Mouse (Mus musculus): Measurements from ENCODE around the gene Chmp4b. TPM values are rescaled to one million over a fixed set of nuclear protein-coding genes. Genes with fewer than 3 reads are reported as not detected.

The Chmp4b gene
- polyA plus RNA-seq, 1 experiment = 356 TPM

DNA sequence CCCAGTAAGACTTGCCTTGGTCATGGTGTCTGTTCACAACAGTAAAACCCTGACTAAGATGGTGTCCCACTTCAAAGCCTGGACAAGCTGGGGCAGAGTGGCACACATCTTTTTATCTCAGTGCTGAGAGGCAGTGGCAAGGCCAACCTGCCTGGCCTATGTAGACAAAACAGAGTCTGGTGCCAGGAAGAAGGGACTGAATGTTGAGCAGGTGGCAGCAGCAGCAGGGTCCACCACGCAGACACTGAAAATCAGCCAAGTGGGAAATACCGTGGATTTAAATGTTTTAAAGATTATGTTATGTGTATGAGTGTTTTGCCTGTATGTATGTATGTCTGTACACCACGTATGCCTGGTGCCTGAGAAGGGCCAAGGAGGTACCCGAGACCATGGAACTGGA, 47.9 kb downstream of the Chmp4b start:
- TF ChIP-seq CTCF (IDR thresholded peaks at IDR 0.05; ENCODE audit: borderline replicate concordance, insufficient read depth, low read depth, low read length) (no peak), POLR2A (IDR thresholded peaks at IDR 0.05; ENCODE audit: borderline replicate concordance, insufficient read depth, low read length) (no peak)
- H3K27ac ChIP-seq (ENCODE audit: insufficient read depth, low read length) = no peak overlapping the region
- no peaks in the 10 kb centered on the region for H3K27me3 ChIP-seq (ENCODE audit: control insufficient read depth, insufficient read depth, low read length)
- DNase-seq = no peak
- H3K4me1 ChIP-seq (ENCODE audit: control insufficient read depth, insufficient read depth, low read length) = no peaks in the 10 kb centered on the region
- WGBS = 53% methylated on average over 4 of the region's 4 CpGs
- H3K4me3 ChIP-seq (replicated peaks; ENCODE audit: insufficient read depth, low read depth, low read length) = no peak overlapping the region

DNA sequence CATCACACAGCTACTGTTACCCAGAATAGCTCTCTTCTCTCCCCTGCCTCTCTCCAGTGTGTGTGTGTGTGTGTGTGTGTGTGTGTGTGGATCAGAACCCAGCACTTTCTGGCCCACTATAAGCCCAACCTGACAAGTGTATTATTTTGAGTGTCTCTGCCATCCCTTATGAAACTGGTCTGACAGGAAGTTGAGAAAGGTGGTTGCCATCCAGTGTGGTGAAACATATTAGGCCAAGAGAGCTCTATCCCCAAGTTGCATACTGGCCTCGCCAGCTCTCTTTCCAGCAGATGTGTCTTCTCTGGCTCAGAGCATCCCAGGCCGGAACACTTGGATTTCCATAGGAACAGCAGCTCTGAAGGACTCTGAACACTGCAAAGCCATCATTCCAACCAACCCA, 48.7 kb downstream of the Chmp4b start:
- Histone ChIP-seq H3K27ac (ENCODE audit: insufficient read depth, low read length) (no peak overlapping the region), H3K4me3 (replicated peaks; ENCODE audit: insufficient read depth, low read depth, low read length) (no peak overlapping the region), H3K27me3 (ENCODE audit: control insufficient read depth, insufficient read depth, low read length) (no peaks in the 10 kb centered on the region), H3K4me1 (ENCODE audit: control insufficient read depth, insufficient read depth, low read length) (no peaks in the 10 kb centered on the region)
- WGBS = 97% methylated on average over 2 of the region's 2 CpGs
- no peak for TF ChIP-seq CTCF (IDR thresholded peaks at IDR 0.05; ENCODE audit: borderline replicate concordance, insufficient read depth, low read depth, low read length)
- no peak for DNase-seq

DNA sequence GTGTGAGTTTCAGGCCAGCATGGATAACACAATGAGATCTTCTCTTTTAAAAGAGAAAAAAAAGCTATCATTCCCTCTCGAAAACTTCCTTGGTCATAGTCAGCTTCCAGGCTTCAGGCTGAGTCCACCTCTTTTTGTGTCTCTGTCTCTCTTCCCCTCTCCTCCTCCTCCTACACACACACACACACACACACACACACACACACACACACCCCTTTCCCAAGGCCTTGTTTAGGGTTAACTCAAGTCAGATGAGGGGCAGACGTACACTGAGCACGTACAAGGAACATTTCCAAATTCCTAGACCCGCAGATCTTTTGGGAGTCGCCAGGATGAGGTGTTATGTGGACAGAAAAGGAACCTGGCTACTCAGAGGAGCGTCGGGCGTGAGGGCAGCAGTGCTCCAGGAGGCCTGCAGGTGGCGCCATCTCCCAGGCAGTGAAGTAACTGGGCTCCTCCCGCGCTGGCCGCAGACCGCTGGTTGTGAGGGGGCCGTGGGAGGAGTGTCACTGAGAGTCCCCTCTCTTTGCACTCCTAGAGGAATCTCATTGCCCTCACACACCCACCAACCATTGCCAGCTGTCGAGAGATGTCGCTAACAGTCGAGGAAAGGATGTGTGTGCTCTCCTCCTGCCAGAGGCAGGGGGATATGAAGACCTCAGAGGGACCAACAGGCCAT, 51.3 kb downstream of the Chmp4b start:
- no peak overlapping the region for H3K27ac ChIP-seq (ENCODE audit: insufficient read depth, low read length)
- no peaks in the 10 kb centered on the region for H3K27me3 ChIP-seq (ENCODE audit: control insufficient read depth, insufficient read depth, low read length)
- H3K4me3 ChIP-seq (replicated peaks; ENCODE audit: insufficient read depth, low read depth, low read length) = peak overlapping the region; percentile 40
- H3K4me1 ChIP-seq (ENCODE audit: control insufficient read depth, insufficient read depth, low read length) = peaks cover 19% of the 10 kb centered on the region
- 5% methylated on average over 17 of the region's 17 CpGs for WGBS
- TF ChIP-seq CTCF (IDR thresholded peaks at IDR 0.05; ENCODE audit: borderline replicate concordance, insufficient read depth, low read depth, low read length) = peak; percentile 97
- no peak for TF ChIP-seq POLR2A (IDR thresholded peaks at IDR 0.05; ENCODE audit: borderline replicate concordance, insufficient read depth, low read length)
- DNase-seq = peak; percentile 69 to 80

DNA sequence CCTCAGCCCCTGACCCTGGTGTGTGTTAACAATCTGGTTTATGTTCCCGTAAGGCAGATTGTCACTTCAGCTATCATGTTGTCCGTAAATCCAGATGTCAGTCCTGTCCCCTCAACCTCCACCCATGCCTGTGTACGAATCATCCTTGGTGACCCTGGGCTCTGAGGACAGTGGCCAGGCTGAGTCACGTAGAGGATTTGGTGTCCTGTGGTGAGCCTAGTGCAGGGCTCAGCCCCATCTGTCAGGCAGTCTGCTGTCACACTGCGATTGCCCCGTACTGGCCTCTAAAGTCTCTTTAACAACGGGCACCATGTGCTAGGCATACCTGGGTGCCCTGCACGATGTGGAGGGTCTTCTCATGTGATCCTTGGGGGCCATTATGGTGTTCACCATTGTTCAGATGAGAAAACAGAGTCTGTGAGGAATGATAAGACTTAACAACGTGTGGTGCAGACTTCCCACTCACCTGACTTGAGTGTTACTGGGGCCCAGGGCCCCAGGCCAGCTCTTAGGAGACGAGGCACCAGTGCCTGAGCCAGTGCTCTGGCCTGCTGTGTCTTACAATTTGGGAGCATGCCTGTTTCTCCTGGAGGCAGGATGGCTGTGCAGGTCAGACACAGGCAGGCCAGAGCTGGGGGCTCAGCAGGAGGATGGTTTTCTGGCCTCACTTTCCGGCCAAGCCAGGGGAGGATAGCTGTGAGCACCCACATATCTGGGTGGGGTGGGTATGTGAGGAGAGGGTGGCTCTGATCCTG, 55.2 kb downstream of the Chmp4b start:
- TF ChIP-seq CTCF (IDR thresholded peaks at IDR 0.05; ENCODE audit: borderline replicate concordance, insufficient read depth, low read depth, low read length) (no peak), POLR2A (IDR thresholded peaks at IDR 0.05; ENCODE audit: borderline replicate concordance, insufficient read depth, low read length) (no peak)
- 22% methylated on average over 11 of the region's 11 CpGs for WGBS
- no peak overlapping the region for H3K27ac ChIP-seq (ENCODE audit: insufficient read depth, low read length)
- H3K4me1 ChIP-seq (ENCODE audit: control insufficient read depth, insufficient read depth, low read length) = peaks cover 33% of the 10 kb centered on the region
- no peaks in the 10 kb centered on the region for H3K27me3 ChIP-seq (ENCODE audit: control insufficient read depth, insufficient read depth, low read length)
- peak; percentile 78 to 85 for DNase-seq
- no peak overlapping the region for H3K4me3 ChIP-seq (replicated peaks; ENCODE audit: insufficient read depth, low read depth, low read length)

DNA sequence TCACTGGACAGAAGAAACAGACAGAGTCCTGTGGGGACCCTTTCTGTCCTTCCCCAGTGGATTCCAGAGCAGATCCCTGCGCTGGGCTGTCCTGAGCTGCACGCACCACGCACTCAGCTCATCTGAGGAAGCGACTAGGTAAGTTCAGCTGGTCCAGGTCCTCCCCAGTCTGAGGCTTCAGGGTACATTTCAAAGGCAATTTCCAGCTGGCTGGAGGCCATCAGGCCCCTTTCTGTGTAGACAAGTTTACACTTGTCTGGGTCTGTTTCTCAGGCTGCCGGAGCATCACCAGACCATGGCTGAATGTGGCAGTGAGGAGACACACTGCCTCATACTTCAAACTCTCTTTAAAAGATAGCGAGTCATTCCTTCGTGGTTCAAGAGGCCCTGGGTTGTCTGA, 55.8 kb downstream of the Chmp4b start:
- 83% methylated on average over 7 of the region's 7 CpGs for WGBS

DNA sequence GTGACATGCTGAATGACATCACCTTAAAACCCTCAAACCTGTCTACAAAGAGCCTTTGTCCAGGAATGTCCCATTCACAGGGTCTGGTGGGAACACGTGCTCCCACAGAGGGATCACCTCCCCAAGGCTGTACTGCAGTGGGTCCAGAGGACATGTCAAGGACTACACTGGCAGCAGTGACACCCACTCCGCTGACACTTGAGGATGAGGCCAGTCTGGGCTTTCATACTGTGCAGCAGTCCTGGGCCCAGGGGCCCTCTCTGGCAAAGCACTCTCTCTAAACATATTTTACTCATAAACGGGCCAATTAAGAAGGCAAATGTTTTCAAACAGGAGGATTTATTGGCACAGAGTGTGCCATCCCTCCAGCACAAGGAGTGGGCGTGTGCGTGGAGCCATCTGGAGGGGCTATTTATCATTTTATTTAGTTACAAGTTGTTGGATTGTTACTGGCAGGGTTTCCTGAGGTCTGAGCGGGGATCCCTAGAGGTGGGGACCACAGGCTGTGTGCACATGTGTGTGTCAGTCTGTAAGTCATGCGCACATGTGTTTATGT, 56.4 kb downstream of the Chmp4b start:
- peak; percentile 36 to 43 for DNase-seq
- WGBS = 42% methylated on average over 7 of the region's 7 CpGs

More for the DNA sequence above, 55.8 kb downstream of the Chmp4b start:
- no peak overlapping the region for H3K4me3 ChIP-seq (replicated peaks; ENCODE audit: insufficient read depth, low read depth, low read length)
- H3K27me3 ChIP-seq (ENCODE audit: control insufficient read depth, insufficient read depth, low read length) = no peaks in the 10 kb centered on the region
- TF ChIP-seq CTCF (IDR thresholded peaks at IDR 0.05; ENCODE audit: borderline replicate concordance, insufficient read depth, low read depth, low read length) (no peak), POLR2A (IDR thresholded peaks at IDR 0.05; ENCODE audit: borderline replicate concordance, insufficient read depth, low read length) (no peak)
- peaks cover 38% of the 10 kb centered on the region for H3K4me1 ChIP-seq (ENCODE audit: control insufficient read depth, insufficient read depth, low read length)
- no peak overlapping the region for H3K27ac ChIP-seq (ENCODE audit: insufficient read depth, low read length)
- peak in 1 of 2 experiments; percentile 46 for DNase-seq

DNA sequence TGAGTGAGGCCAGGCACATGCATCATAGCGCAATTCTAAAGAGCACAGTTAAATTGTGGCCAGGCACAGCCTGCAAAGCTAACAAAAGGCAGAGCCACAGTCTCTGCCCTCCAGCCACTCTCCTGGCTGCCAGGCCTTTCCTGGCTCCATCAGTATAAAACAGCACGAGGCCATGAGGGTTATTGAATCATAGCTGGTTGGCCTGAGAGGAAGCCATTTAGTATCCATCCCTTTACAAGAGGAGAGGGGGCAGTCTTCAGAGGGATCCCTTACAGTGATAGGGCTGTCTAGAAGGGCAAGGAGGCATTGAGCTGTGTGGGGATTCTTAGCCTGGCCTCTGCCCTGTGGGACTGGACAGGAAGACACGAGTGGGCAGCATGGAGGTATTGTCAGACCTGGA, 60.2 kb downstream of the Chmp4b start:
- peaks cover 35% of the 10 kb centered on the region for H3K4me1 ChIP-seq (ENCODE audit: control insufficient read depth, insufficient read depth, low read length)
- WGBS = 15% methylated on average over 3 of the region's 3 CpGs
- H3K27ac ChIP-seq (ENCODE audit: insufficient read depth, low read length) = no peak overlapping the region
- peak; percentile 75 to 86 for DNase-seq
- no peaks in the 10 kb centered on the region for H3K27me3 ChIP-seq (ENCODE audit: control insufficient read depth, insufficient read depth, low read length)
- no peak overlapping the region for H3K4me3 ChIP-seq (replicated peaks; ENCODE audit: insufficient read depth, low read depth, low read length)
- TF ChIP-seq CTCF (IDR thresholded peaks at IDR 0.05; ENCODE audit: borderline replicate concordance, insufficient read depth, low read depth, low read length) (no peak), POLR2A (IDR thresholded peaks at IDR 0.05; ENCODE audit: borderline replicate concordance, insufficient read depth, low read length) (no peak)

More for the DNA sequence above, 56.4 kb downstream of the Chmp4b start:
- H3K4me3 ChIP-seq (replicated peaks; ENCODE audit: insufficient read depth, low read depth, low read length) = no peak overlapping the region
- H3K4me1 ChIP-seq (ENCODE audit: control insufficient read depth, insufficient read depth, low read length) = peaks cover 38% of the 10 kb centered on the region
- TF ChIP-seq CTCF (IDR thresholded peaks at IDR 0.05; ENCODE audit: borderline replicate concordance, insufficient read depth, low read depth, low read length) (no peak), POLR2A (IDR thresholded peaks at IDR 0.05; ENCODE audit: borderline replicate concordance, insufficient read depth, low read length) (no peak)
- no peaks in the 10 kb centered on the region for H3K27me3 ChIP-seq (ENCODE audit: control insufficient read depth, insufficient read depth, low read length)
- no peak overlapping the region for H3K27ac ChIP-seq (ENCODE audit: insufficient read depth, low read length)
